Mouse (Mus musculus): Measurements from ENCODE around the gene Naa25.

The Naa25 gene

GRCm38 (mm10) chr5:121393402-121393801 is 4.3 kb upstream of the Naa25 start:
- in situ Hi-C loops (cut with MseI, MboI): no loop called here

- in situ Hi-C loops (cut with MseI, MboI): no loop called here
Measured at GRCm38 (mm10) chr5:121395621-121396020, 2.1 kb upstream of the Naa25 start.

GRCm38 (mm10) chr5:121398146-121398964 is 619 bp downstream of the Naa25 start:
- in situ Hi-C loops (cut with MseI, MboI): no loop called here

GRCm38 (mm10) chr5:121398965-121399462 is 1.3 kb downstream of the Naa25 start:
- in situ Hi-C loops (cut with MseI, MboI): no loop called here

GRCm38 (mm10) chr5:121399540-121399939 is 1.8 kb downstream of the Naa25 start:
- in situ Hi-C loops (cut with MseI, MboI): no loop called here

- in situ Hi-C loops (cut with MseI, MboI): no loop called here
Measured at GRCm38 (mm10) chr5:121400064-121400463, 2.3 kb downstream of the Naa25 start.

GRCm38 (mm10) chr5:121400849-121401248 is 3.1 kb downstream of the Naa25 start:
- in situ Hi-C loops (cut with MseI, MboI): no loop called here

- in situ Hi-C loops (cut with MseI, MboI): no loop called here
Measured at GRCm38 (mm10) chr5:121407856-121408255, 10.1 kb downstream of the Naa25 start.

- in situ Hi-C loops (cut with MseI, MboI): no loop called here
Measured at GRCm38 (mm10) chr5:121410975-121411374, 13.2 kb downstream of the Naa25 start.

- in situ Hi-C loops (cut with MseI, MboI): no loop called here
Measured at GRCm38 (mm10) chr5:121420721-121421120, 23.0 kb downstream of the Naa25 start.

- in situ Hi-C loops (cut with MseI, MboI): no loop called here
Measured at GRCm38 (mm10) chr5:121422787-121423186, 25.1 kb downstream of the Naa25 start.

GRCm38 (mm10) chr5:121423297-121423696 is 25.6 kb downstream of the Naa25 start:
- in situ Hi-C loops (cut with MseI, MboI): no loop called here

- in situ Hi-C loops (cut with MseI, MboI): no loop called here
Measured at GRCm38 (mm10) chr5:121428954-121429353, 31.2 kb downstream of the Naa25 start.

GRCm38 (mm10) chr5:121438131-121438530 is 40.4 kb downstream of the Naa25 start:
- in situ Hi-C loops (cut with MseI, MboI): no loop called here

- in situ Hi-C loops (cut with MseI, MboI): no loop called here
Measured at GRCm38 (mm10) chr5:121438756-121439155, 41.0 kb downstream of the Naa25 start.

- in situ Hi-C loops (cut with MseI, MboI): no loop called here
Measured at GRCm38 (mm10) chr5:121443548-121443947, 45.8 kb downstream of the Naa25 start.

GRCm38 (mm10) chr5:121444870-121445269 is 47.1 kb downstream of the Naa25 start:
- in situ Hi-C loops (cut with MseI, MboI): no loop called here

GRCm38 (mm10) chr5:121448450-121448849 is 50.7 kb downstream of the Naa25 start:
- in situ Hi-C loops (cut with MseI, MboI): no loop called here

GRCm38 (mm10) chr5:121449976-121450375 is 52.2 kb downstream of the Naa25 start:
- in situ Hi-C loops (cut with MseI, MboI): no loop called here

GRCm38 (mm10) chr5:121450476-121450875 is 52.7 kb downstream of the Naa25 start:
- in situ Hi-C loops (cut with MseI, MboI): no loop called here

GRCm38 (mm10) chr5:121451203-121451602 is 53.5 kb downstream of the Naa25 start:
- in situ Hi-C loops (cut with MseI, MboI): no loop called here

GRCm38 (mm10) chr5:121451644-121452025 is 53.9 kb downstream of the Naa25 start, which contains the start of gene Tmem116:
TSS of gene Tmem116 (plus strand) at chr5:121451893.
- in situ Hi-C loops (cut with MseI, MboI): no loop called here

All from mouse trophoblast stem cell (cell line).